In the genomic region with DNA sequence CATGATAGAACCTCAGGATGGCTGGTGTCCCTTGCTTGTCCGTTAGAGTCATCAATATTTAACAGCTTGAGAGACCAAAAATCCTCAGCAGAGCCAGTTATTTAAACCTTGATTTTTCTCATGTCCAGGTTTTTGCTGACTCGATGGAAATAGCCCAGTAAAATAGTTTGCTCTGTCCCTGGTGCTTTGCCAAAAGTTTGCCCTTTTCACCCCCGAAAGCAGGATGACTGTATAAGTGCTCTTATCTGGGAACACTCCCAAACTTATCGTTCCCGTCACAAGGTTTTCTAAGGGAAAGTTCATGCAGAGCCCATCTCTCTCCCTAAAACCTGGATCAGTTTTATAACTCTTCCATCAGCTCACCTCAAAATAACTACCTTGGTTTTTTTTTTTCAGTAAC, we compare ENCODE assay signal across 13 mouse cellular contexts.
DNase-seq lines count a peak whose midpoint lies in the region; ATAC-seq and TF ChIP-seq lines count a peak whose summit lies in the region.
"Had no signal": no experiment of that assay in that cellular context is flagged by ENCODE, and none has a peak within 500 bp of the region (broad histone marks: within the 10 kb centered on the region; RNA-seq: fewer than 3 reads in every experiment).

No protein-coding gene starts in this region.

- no peaks in the 10 kb centered on the region for H3K27me3 ChIP-seq in kidney, adult 2 months (replicated peaks; ENCODE audit: control insufficient read depth, insufficient read depth, low read length)
- no peaks in the 10 kb centered on the region for H3K27me3 ChIP-seq in kidney, embryonic 15.5 days
- no peaks in the 10 kb centered on the region for H3K27me3 ChIP-seq in heart, embryonic 14.5 days (ENCODE audit: control insufficient read depth, insufficient read depth, low read length)
- H3K27me3 ChIP-seq in intestine, postnatal 0 days (replicated peaks; ENCODE audit: control insufficient read depth, insufficient read depth, low read length): no peaks in the 10 kb centered on the region
- H3K27me3 ChIP-seq: embryonic facial prominence, embryonic 13.5 days had no signal

- TF ChIP-seq CTCF in kidney, adult 2 months (conservative IDR thresholded peaks at IDR 0.05; ENCODE audit: insufficient read depth, insufficient read length, low read depth, low read length): no peak
- no peak for TF ChIP-seq CTCF in intestine, postnatal 0 days (IDR thresholded peaks at IDR 0.05; ENCODE audit: low read depth)

- H3K9me3 ChIP-seq in kidney, embryonic 15.5 days (replicated peaks): no peaks in the 10 kb centered on the region
- 0 out of 2 replicates have a peak, but pooled peaks cover 2% of the 10 kb centered on the region for H3K9me3 ChIP-seq in heart, embryonic 14.5 days (ENCODE audit: control insufficient read depth, low read length)
- no peaks in the 10 kb centered on the region for H3K9me3 ChIP-seq in intestine, postnatal 0 days (ENCODE audit: control insufficient read depth)
- H3K9me3 ChIP-seq: embryonic facial prominence, embryonic 13.5 days had no signal

- no peak for TF ChIP-seq POLR2A in kidney, adult 2 months (IDR thresholded peaks at IDR 0.05; ENCODE audit: low read depth, low read length)

- no peak overlapping the region for H3K9ac ChIP-seq in kidney, embryonic 15.5 days
- H3K9ac ChIP-seq in heart, embryonic 14.5 days (ENCODE audit: low read length): peak overlapping the region; percentile 42; the same call in 1 of the 2 replicates
- H3K9ac ChIP-seq in intestine, postnatal 0 days (ENCODE audit: low read depth, low read length): no peak overlapping the region
- H3K9ac ChIP-seq: embryonic facial prominence, embryonic 13.5 days had no signal

- no peaks in the 10 kb centered on the region; the same call in none of the 2 replicates for H3K36me3 ChIP-seq in kidney, adult 2 months (ENCODE audit: control insufficient read depth, insufficient read depth, low read length)
- H3K36me3 ChIP-seq in kidney, embryonic 15.5 days: no peaks in the 10 kb centered on the region
- H3K36me3 ChIP-seq in heart, embryonic 14.5 days (ENCODE audit: control insufficient read depth, insufficient read depth, low read length): peaks cover 9% of the 10 kb centered on the region; the same call in 1 of the 2 replicates
- H3K36me3 ChIP-seq in intestine, postnatal 0 days (ENCODE audit: control insufficient read depth, insufficient read depth): peaks cover 46% of the 10 kb centered on the region
- H3K36me3 ChIP-seq: embryonic facial prominence, embryonic 13.5 days had no signal

- H3K4me1 ChIP-seq in kidney, adult 2 months (ENCODE audit: control insufficient read depth, insufficient read depth, low read length): peaks cover 9% of the 10 kb centered on the region; the same call in 1 of the 2 replicates
- H3K4me1 ChIP-seq in kidney, embryonic 15.5 days: peaks cover 4% of the 10 kb centered on the region; the same call in 1 of the 2 replicates
- peaks cover 15 to 21% of the 10 kb centered on the region in 2 experiments for H3K4me1 ChIP-seq in heart, embryonic 14.5 days (ENCODE audit: control insufficient read depth in 2 of 2, insufficient read depth in 2 of 2, low read length in 2 of 2)
- H3K4me1 ChIP-seq in intestine, postnatal 0 days (replicated peaks; ENCODE audit: control insufficient read depth, insufficient read depth, low read length): no peaks in the 10 kb centered on the region
- H3K4me1 ChIP-seq: embryonic facial prominence, embryonic 13.5 days had no signal

- no peak overlapping the region for H3K4me2 ChIP-seq in kidney, embryonic 15.5 days
- H3K4me2 ChIP-seq in heart, embryonic 14.5 days (ENCODE audit: low read length): peak overlapping the region; percentile 27; the same call in 1 of the 2 replicates
- H3K4me2 ChIP-seq in intestine, postnatal 0 days (replicated peaks; ENCODE audit: low read depth): no peak overlapping the region
- H3K4me2 ChIP-seq: embryonic facial prominence, embryonic 13.5 days had no signal

- ATAC-seq in kidney, embryonic 15.5 days (replicated peaks; ENCODE audit: low FRiP score): no peak
- peak; percentile 61; the same call in 1 of the 2 replicates for ATAC-seq in heart, embryonic 14.5 days (ENCODE audit: insufficient number of reproducible peaks, insufficient read depth, low FRiP score, low read depth)
- ATAC-seq in intestine, postnatal 0 days: no peak
- ATAC-seq: hindbrain, postnatal 0 days had no signal

- H3K4me3 ChIP-seq in kidney, adult 2 months (ENCODE audit: insufficient read depth, low read depth, low read length): no peak overlapping the region
- no peak overlapping the region for H3K4me3 ChIP-seq in kidney, embryonic 15.5 days (replicated peaks)
- H3K4me3 ChIP-seq in heart, embryonic 14.5 days (ENCODE audit: control insufficient read depth in 1 of 2, insufficient read depth in 1 of 2, low read depth in 1 of 2, low read length in 2 of 2): no peak overlapping the region
- no peak overlapping the region for H3K4me3 ChIP-seq in intestine, postnatal 0 days (ENCODE audit: low read depth, low read length)
- H3K4me3 ChIP-seq: embryonic facial prominence, embryonic 13.5 days; myocyte had no signal

- peak; percentile 79 for DNase-seq in kidney, adult 2 months
- DNase-seq in adrenal gland, adult 18-20 months (ENCODE audit: low spot score in 2 of 2): peak; percentile 41 to 58
- peak; percentile 38 for DNase-seq in lung, postnatal 14 days
- no peak for DNase-seq in neural tube, embryonic 10.5 days (ENCODE audit: extremely low spot score, low spot score)
- no peak for DNase-seq in gastrocnemius, adult 8-10 months (ENCODE audit: low spot score in 2 of 2)
- DNase-seq: cerebellum, adult 2 months had no signal

- H3K27ac ChIP-seq in kidney, adult 2 months (ENCODE audit: insufficient read depth, low read depth, low read length): no peak overlapping the region
- no peak overlapping the region for H3K27ac ChIP-seq in kidney, embryonic 15.5 days
- H3K27ac ChIP-seq in heart, embryonic 14.5 days (replicated peaks in 1 of 2; ENCODE audit: control insufficient read depth in 1 of 2, insufficient read depth in 1 of 2, low read depth in 2 of 2, low read length in 2 of 2): no peak overlapping the region; a peak in 1 of 4 replicates
- no peak overlapping the region for H3K27ac ChIP-seq in intestine, postnatal 0 days (ENCODE audit: low read depth, low read length)
- H3K27ac ChIP-seq: embryonic facial prominence, embryonic 13.5 days; hindbrain, postnatal 0 days; macrophage had no signal

- WGBS in kidney, adult 2 months: 37% methylated on average over 5 of the region's 5 CpGs
- 57% methylated on average over 5 of the region's 5 CpGs for WGBS in kidney, embryonic 15.5 days
- 10% methylated on average over 5 of the region's 5 CpGs for WGBS in heart, embryonic 14.5 days
- 40% methylated on average over 5 of the region's 5 CpGs for WGBS in intestine, postnatal 0 days

Comparison
In these comparisons a context has a peak if more than half of its experiments do, and no peak if none do; other contexts are left out.
1. DNase-seq: peak in kidney, adult 2 months (single experiment), adrenal gland, adult 18-20 months (2 of 2) and lung, postnatal 14 days (single experiment); none in neural tube, embryonic 10.5 days (single experiment) and gastrocnemius, adult 8-10 months (0 of 2).